Mouse (Mus musculus): ENCODE results near the gene Npr3. TPM values are rescaled to one million over a fixed set of nuclear protein-coding genes. Genes with fewer than 3 reads are reported as not detected.

The Npr3 gene
- total RNA-seq (2023): not detected

GRCm38 (mm10) chr15:11906571-11907531 lies at the start of gene Npr3:
TSS of gene Npr3 (minus strand) at chr15:11907287.

Other genes starting within 250 kb of the Npr3 start
- gene Sub1, start 89.7 kb upstream of the Npr3 start, total RNA-seq (2023): 287 TPM
- gene Zfr, start 210.5 kb upstream of the Npr3 start, total RNA-seq (2023): 153 TPM